Mouse (Mus musculus) bone marrow macrophage, adult 2 months (primary cell): ENCODE results near the gene Aldh1l1. TPM values are rescaled to one million over a fixed set of nuclear protein-coding genes. Genes with fewer than 3 reads are reported as not detected.

Source experiments
- H3K27ac ChIP-seq: 2 replicates; pipeline ENCODE4 v1.5.1; 2012; ENCODE audit warnings: low read depth, low read length; ENCODE audit not compliant: insufficient read depth
- H3K4me1 ChIP-seq: 2 replicates; pipeline ENCODE4 v1.6.1; 2012; ENCODE audit warnings: low read length; ENCODE audit not compliant: control insufficient read depth, insufficient read depth
- H3K4me3 ChIP-seq: 2 replicates; pipeline ENCODE4 v1.5.1; 2012; ENCODE audit warnings: mild to moderate bottlenecking, low read length, moderate library complexity; ENCODE audit not compliant: insufficient read depth
- CTCF ChIP-seq: IDR thresholded peaks from 2 replicates; pipeline ENCODE4 v1.5.1; 2012; ENCODE audit warnings: low read depth, mild to moderate bottlenecking, low read length, moderate library complexity
- POLR2A ChIP-seq: IDR thresholded peaks from 2 replicates; pipeline ENCODE4 v1.6.1; 2012; ENCODE audit warnings: mild to moderate bottlenecking, low read depth, low read length, borderline replicate concordance
- polyA plus RNA-seq: library from polyadenylated mRNA; stranded (reverse); fragments of >200 nt; gene quantifications from 2 replicates; pipeline ENCODE4 v1.2.4, GENCODE M21; 2012; ENCODE audit not compliant: missing spikeins, insufficient read depth, insufficient read length

Aldh1l1 gene
- polyA plus RNA-seq, 1 experiment = 7.8 TPM

DNA sequence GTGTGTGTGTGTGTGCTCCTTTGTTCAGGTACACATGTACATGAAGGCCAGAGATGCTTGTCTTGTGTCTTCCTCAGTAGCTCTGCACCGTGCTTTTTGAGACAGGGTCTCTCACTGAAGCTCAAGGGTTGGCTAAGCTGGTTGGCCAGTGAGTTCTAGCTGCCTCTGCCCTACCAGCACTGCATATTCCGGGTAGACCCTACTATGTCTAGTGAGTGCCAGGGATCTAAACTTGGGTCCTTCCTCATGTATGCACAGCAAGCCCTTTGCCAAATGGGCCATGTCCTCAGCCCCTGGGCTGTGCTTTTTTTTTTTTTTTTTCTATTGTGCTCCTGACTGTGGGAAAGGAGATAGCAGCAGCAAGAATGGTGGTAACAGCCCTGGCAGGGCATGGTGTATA, 16.0 kb upstream of the Aldh1l1 start:
- Histone ChIP-seq H3K4me1 (no peaks in the 10 kb centered on the region), H3K27ac (no peak overlapping the region), H3K4me3 (no peak overlapping the region)
- no peak for TF ChIP-seq POLR2A
- no peak for TF ChIP-seq CTCF

- no peak overlapping the region for H3K4me3 ChIP-seq
- TF ChIP-seq CTCF (no peak), POLR2A (no peak)
- no peak overlapping the region for H3K27ac ChIP-seq
- no peaks in the 10 kb centered on the region for H3K4me1 ChIP-seq
These were observed 15.2 kb upstream of the Aldh1l1 start for GRCm38 (mm10) chr6:90470947-90471541.

- Histone ChIP-seq H3K4me1 (no peaks in the 10 kb centered on the region), H3K4me3 (no peak overlapping the region), H3K27ac (no peak overlapping the region)
- TF ChIP-seq CTCF (no peak), POLR2A (no peak)
These were observed 14.1 kb upstream of the Aldh1l1 start for GRCm38 (mm10) chr6:90472079-90472478.

GRCm38 (mm10) chr6:90472697-90473096, 13.5 kb upstream of the Aldh1l1 start:
- Histone ChIP-seq H3K4me3 (no peak overlapping the region), H3K27ac (no peak overlapping the region), H3K4me1 (peaks cover 3% of the 10 kb centered on the region)
- TF ChIP-seq CTCF = no peak
- no peak for TF ChIP-seq POLR2A

GRCm38 (mm10) chr6:90473630-90474360, 12.4 kb upstream of the Aldh1l1 start:
- H3K4me1 ChIP-seq = peaks cover 4% of the 10 kb centered on the region
- no peak overlapping the region for H3K27ac ChIP-seq
- TF ChIP-seq CTCF (no peak), POLR2A (no peak)
- no peak overlapping the region for H3K4me3 ChIP-seq

DNA sequence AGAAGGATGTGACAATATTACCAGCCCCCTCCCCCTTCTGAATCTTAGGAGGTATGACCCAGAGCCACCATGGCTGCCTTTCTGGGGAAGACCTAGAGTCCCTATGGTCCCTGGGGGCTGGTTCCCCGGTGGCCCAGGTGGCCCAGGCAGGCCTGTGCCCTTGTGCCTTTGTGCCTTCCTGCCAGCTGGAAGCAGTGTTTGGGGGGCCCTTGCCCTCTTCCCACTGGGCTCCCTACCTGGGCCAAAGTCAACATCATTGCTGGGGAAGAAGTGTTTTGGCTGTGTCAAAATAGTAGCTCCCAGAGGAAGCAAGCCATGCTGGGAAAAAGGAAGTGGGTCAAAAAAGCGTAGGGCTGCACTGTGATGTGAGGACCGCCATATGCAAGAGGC, 11.9 kb upstream of the Aldh1l1 start:
- no peak overlapping the region for H3K27ac ChIP-seq
- TF ChIP-seq POLR2A (no peak), CTCF (no peak)
- no peak overlapping the region for H3K4me3 ChIP-seq
- peaks cover 4% of the 10 kb centered on the region for H3K4me1 ChIP-seq

GRCm38 (mm10) chr6:90475176-90475853, 10.9 kb upstream of the Aldh1l1 start:
- Histone ChIP-seq H3K27ac (no peak overlapping the region), H3K4me3 (no peak overlapping the region), H3K4me1 (peaks cover 4% of the 10 kb centered on the region)
- TF ChIP-seq CTCF = no peak
- no peak for TF ChIP-seq POLR2A

DNA sequence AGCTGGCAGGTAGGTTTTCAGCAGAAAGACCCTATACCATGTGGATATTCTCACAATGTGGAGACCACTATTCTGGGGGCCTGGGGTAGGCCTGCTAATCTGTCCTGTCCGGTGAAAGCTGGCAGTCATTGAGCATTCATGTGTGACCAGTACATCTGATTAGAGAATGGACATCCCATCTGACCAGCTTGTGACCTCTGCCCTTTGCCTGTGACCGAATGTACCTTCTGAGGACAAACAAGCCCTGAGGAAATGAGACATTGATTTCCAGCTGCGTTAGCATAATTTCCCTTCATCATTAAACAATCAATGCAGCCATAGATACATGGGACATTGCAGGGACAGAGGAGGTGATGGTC, 10.4 kb upstream of the Aldh1l1 start:
- H3K4me3 ChIP-seq = no peak overlapping the region
- TF ChIP-seq CTCF (no peak), POLR2A (no peak)
- no peak overlapping the region for H3K27ac ChIP-seq
- H3K4me1 ChIP-seq = peaks cover 4% of the 10 kb centered on the region

DNA sequence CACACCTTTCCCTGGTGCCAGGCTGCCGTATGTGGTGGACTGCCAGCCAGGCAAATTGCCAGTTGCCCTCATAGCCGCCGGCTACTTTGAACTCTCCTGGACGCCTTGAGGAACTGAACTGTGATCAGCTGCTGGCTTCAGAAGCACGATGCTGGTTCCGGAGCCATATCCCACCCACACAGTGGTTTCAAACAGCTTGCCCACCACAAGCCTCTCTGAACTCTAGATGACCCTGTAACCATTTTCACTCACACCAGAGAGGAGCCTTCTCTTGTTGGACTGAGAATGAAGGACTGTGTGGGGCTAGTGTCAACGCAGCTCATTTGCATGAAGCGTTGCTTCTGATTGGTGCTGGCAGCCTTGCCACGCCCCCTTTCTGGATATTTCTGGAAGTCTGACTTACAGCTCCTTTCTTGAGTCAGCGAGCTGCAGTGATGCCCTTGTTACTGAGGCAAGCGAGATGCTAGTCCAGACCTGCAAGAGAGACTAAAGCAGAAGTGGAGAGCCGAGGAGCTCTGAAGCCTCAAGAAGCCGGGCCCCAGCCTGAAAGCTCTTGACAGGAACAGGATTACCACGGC, 9.2 kb upstream of the Aldh1l1 start:
- TF ChIP-seq POLR2A = no peak
- TF ChIP-seq CTCF = no peak
- Histone ChIP-seq H3K27ac (no peak overlapping the region), H3K4me1 (peaks cover 4% of the 10 kb centered on the region), H3K4me3 (peak overlapping the region; percentile 22; the same call in 1 of the 2 replicates)

DNA sequence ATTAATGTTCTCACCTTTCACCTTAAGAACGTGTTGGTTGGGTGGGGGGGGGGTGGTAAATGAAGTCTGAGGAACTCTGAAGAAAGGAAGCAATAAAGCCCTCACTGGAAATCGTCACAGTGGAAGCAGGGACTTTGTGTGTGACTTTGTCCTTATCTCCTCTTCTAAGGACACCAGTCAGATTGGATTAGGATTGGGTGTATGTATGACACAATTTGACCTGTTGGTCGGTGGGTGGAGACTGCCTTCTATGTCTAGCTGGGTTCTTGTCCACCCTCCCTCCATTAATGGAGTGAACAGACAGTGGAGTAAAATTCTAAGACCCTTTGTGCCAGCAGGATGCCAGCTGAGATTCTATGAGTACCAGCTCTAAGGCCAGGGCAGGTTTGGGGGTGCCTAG, 2.0 kb upstream of the Aldh1l1 start:
- Histone ChIP-seq H3K27ac (no peak overlapping the region), H3K4me3 (no peak overlapping the region), H3K4me1 (no peaks in the 10 kb centered on the region)
- TF ChIP-seq POLR2A = no peak
